Mouse (Mus musculus) kidney, postnatal 4 days (tissue): ENCODE measurements around the gene Slc22a5.

Experiments used
- DNase-seq, 2 experiments: peaks; one replicate each; pipeline ENCODE4 v3.0.0; 2021; ENCODE audit warnings: mixed read lengths in 2 of 2

Gene Slc22a5

GRCm38 (mm10) chr11:53839147-53839546, 52.3 kb downstream of the Slc22a5 start:
- no peak for DNase-seq

DNA sequence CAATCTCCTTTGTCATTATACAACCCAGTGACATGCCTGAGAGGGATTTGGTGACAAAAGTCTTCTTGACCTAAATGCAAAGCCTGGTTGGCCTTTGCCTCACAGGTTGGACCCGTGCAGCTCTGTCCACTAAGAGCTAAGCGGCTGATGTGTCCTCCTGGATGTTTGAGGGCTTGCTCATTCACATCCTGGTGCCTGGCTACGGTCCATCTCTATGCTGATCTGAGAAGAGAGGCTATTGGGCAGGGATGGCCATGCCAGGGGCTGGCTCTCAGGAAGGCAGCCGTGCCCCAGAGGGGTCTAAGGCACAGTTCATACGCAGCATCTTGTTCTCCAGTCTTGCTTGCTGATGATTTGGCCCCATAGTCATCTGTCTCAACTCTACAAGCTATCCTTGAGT, 53.7 kb downstream of the Slc22a5 start:
- DNase-seq: no peak

GRCm38 (mm10) chr11:53835379-53836010, 56.0 kb downstream of the Slc22a5 start:
- no peak for DNase-seq

GRCm38 (mm10) chr11:53825409-53825808, 66.1 kb downstream of the Slc22a5 start:
- DNase-seq: no peak

DNA sequence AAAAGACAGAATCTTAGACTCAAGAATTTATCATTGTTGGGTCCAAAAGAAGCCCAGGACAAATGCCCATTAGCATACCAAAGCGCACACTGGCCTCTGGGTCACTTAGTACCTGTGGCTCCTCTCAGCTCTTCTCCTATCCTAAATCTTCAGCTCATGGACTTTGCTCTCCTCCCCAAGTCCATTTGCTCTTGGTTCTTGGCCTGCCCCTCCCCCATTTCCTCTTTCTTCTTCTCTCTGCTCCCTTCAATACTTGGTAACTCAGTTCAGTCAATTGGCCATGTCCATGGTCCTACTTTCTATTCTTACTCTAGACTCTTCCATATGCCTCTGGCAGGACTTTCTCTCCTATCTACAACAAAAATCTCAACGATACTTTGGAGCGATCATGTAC, 69.5 kb downstream of the Slc22a5 start:
- no peak for DNase-seq

DNA sequence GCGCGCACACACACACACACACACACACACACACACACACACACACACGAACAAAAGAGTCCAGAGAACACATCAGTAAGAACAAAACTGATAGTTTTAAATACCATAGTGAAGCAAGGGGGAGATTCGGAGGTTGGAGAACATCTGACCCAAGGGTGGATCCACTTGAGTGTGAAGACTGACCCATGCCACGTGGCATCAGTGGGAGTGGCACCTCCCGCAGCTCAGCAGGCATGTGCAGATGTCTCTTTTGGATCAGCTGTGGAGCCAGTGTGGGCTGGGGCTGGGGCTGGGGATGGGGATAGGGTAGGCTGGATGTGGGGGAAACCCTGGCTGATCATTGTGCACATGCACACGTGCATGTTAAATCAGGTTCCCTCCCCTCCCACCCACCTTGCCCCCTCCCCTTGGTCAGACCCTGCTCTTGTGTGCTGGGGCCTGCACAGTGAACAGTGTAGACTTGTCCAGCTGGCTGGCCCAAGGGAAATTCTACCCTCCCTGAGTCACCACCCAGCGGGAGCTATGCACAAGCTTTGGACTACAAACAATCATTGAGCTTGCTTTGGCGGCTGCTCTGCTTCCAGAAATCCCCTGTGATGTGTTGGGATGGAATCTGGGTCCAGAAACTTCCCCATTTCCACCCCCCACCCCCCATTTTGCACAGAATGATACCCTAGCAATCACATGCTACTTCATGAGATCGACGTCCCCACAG, 70.1 kb downstream of the Slc22a5 start:
- DNase-seq: no peak

DNA sequence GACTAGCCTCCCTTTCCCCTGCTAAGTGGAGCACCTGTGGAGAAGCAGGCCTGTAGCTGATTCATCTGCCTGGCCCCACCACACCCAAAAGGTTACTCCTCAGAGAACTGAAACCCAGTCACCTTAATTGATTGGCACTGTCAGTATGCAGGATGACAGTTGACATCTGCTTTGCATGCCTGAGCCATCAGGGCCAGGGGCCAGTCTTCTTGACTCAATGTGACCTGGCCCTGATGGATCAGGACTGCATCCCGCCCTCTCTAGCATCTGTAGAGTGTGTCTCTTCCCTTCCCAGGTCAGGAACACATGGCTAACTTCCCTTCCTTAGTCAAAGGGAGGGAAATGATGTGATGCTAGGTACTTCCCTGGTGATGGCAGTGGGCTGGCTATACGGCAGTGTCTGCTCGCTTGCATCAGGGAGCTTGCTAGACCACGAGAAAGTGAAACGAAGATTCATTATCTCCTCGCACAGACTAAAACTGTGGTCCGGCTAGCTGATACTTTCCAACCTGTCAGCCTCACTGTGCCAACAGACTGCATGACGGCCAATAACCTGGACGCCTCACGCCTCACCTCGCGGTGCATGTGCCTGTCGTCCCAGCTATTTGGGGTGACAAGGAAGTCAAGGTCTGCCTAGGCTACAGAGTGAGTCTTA, 70.8 kb downstream of the Slc22a5 start:
- no peak for DNase-seq

- DNase-seq: no peak
Observed at GRCm38 (mm10) chr11:53819511-53819910, 71.9 kb downstream of the Slc22a5 start.

DNA sequence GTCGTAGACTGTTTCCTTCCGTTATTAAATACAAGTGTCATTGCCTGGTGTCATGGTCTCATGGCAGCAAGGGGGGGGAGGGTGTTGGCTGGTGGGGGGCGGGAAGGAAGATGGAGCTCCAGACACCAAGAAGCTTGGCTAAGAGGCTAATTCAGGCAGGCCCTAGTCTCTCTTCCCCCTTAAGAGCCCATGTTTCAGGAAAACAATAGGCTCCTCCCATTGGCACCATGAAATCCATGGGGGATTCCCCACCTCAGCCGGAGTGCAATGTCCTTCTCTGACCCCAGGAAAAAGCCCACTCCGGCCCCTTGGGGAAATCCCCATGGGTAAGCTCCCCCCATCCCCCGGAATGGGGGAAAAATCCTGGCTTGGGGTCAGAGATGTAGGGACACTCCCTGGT, 72.7 kb downstream of the Slc22a5 start:
- peak in 1 of 2 experiments; percentile 31 for DNase-seq

GRCm38 (mm10) chr11:53816841-53817375, 74.6 kb downstream of the Slc22a5 start:
- DNase-seq: no peak

DNA sequence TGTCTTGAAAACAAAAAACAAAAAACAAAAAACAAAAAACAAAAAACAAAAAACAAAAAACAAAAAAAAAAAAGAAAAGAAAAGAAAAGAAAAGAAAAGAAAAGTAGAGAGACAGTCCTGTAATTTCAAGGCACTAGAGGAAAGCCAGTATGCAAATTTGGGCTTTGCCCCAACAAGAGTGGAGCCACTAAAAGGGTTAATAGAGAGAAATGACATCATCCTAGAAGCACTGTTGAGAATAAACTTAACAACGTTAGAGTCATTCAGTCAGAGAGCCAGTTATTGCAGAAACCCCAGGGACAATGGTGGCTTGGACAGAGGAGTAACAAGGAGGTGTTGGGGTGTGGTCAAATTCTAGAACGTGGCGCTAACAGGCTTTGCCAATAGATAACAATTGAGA, 76.7 kb downstream of the Slc22a5 start:
- DNase-seq: no peak
